Mouse (Mus musculus): Measurements from ENCODE around the gene Exph5.

Exph5 gene

DNA sequence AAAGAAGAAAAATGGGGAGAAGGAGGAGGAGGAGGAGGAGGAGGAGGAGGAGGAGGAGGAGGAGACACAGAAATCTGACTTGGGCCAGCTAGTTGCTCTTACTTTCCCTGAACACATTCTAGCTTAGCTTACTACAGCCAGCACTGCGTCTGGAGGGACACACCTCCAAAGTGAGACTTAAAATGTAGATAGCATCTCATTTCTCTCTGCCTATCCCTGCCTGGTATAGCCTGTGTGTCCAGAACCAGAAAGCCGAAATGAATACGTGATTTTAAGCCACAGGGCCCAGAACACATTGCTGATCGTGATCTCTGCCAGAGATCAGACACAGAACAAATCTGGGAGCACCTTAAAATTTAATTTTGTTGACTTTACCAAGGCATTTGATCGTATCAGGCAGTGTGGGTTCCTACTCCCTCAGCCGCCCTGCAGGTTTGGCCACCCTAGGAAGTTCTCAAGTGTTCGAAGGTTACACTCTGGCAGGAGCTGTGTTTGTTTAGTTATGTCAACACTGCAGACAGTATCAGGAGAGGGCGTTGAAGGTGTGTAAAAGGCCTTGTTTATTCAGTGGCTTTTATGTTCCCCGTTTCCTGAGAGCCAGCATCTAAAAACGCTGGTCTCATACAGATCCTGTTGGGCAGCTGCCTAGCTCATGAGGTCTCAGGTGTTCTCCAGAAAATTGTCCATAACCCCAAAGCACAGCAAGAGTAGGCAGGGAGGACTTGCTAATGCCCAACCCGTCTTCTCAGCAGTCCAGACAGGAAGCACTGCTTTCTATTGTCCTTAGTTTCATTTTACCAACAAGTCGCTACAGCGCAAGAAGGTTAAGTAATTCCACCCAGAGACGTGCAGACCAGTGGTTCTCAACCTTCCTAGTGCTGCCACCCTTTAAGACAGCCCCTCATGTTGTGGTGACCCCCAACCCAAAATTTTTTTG, 55.0 kb downstream of the Exph5 start:
- no peak for DNase-seq (ENCODE audit: low spot score in 2 of 2)

DNA sequence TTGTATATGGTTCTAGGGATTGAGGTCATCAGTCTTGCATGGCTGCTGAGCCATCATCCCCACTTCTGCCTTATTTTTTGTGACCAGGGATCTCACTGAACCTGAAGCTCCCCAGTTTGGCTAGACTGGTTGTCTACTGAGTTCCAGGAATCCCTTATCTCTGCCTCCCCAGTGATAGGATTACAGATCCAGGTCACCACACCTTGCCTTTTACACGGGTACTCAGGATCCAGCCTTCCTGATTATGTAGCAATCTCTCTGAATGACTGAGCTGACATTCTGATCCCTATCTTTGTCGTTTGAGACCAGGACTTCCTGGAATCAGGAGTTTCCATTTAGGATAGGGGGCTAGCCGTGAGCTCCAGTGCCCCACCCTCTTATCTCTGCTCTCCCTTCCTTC, 69.9 kb downstream of the Exph5 start:
- no peak for DNase-seq (ENCODE audit: low spot score in 2 of 2)

DNA sequence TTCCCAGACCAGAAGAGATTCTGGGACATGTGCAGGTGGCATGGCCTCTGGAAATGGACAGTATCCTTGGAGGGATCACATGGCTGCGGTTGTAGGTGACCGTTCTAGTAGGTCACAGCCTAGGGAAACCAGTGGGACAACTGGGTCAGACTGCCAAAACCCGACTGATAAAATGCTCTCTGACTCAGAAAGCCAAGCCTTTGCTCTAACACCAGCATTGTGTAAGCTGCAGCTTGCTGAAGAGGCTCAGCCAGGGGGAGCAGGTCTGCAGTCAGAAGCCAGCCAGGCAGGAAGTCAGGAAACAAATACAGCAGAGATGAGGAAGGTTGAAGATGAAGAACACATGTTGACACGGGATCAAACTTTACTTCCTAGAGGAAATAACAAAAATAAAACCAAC, 74.4 kb downstream of the Exph5 start:
- no peak for DNase-seq (ENCODE audit: low spot score in 2 of 2)

DNA sequence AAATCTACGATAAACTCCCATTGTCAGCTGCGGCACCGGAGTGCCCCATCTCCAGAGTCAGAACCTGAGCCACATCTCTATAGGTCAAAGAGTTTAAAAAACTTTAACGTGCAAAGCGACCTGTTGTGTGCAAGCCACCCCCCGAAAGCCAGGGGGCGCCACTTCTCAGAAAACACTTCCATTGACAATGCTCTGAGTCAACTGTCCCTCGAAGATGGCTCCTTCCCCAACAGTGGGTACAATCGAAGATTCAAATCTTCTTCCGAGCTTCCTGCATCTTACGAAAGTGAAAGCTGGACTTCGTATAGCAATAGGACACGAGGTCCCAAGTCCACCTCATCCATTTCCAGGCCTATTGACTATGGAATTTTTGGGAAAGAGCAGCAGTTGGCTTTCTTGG, 75.3 kb downstream of the Exph5 start:
- DNase-seq (ENCODE audit: low spot score in 2 of 2), result peak; percentile 27 to 70

DNA sequence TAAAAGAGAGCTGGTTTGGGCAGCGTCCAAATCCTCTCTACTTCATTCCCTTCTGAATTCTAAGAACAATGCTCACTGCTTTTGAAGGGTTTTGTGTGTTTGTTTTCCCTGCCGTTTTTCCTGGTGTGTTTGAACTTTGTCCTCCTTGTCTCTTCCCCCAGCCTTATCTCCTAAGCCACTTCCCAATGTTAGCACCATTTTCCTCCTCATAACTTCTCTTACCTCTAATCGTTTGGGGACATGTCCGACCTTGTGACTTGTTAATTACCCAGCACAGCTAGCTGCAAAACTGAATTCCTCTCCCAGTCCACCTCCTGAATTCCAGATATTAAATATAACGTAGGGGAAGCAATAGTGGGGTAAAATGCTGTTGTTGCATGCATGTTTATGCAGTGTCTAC, 76.1 kb downstream of the Exph5 start:
- no peak for DNase-seq (ENCODE audit: low spot score in 2 of 2)

DNA sequence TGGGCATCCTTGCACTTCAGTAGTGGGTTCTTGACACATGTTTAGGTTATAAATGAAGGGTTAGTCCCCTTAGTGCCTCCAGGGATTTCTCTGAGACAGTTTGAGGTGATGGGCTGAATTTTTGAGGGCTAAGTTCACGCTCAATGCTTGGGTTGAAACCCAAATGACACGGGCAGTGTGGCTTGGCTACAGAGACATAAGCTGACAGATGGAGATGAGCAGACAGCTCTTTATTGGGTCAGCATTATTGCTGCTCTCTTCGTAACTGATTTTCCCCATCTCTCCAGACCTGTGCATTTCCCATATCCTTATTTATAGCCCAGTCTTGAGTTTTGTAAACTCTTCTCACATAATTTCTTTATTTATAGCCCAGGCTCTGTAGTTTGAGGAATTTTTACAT, 76.7 kb downstream of the Exph5 start:
- no peak for DNase-seq (ENCODE audit: low spot score in 2 of 2)

DNA sequence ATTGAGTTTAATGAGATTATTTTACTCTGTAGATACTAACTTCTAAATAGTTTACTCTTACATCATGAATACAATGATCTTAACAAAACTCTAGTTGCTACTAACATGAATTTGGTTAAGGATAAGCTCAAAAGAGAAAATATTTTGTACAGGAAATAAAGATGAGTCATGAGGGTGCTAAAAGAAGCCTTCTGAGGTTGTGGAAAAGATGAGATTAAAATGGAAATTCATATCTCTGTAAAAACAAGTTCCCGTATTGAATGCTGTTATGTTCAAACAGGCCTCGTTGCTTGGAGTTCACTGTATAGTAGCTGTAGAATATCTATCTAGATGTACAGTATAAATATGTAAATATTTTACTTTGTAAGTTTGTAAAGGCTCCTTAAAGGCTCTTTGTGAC, 79.1 kb downstream of the Exph5 start:
- no peak for DNase-seq (ENCODE audit: low spot score in 2 of 2)

DNA sequence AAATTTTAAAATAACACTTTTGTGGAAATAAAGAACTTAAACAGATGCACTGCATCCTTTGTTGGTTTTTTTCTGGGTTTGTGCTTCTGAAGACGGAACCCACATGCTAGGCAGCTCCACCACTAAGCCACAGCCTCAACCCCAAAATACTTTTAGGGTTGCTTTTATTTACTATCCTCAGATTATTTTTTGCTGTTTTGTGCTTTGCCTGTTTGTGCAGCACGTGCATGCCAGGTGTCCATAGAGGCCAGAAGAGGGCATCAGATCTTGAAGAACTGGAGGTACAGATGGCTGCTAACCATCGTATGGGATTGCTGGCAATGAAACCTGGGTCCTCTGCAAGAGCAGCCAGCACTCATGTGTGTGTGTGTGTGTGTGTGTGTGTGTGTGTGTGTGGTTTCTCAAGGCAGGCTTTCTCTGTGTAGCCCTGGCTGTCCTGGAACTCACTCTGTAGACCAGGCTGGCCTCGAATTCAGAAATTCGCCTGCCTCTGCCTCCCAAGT, 79.7 kb downstream of the Exph5 start:
- DNase-seq (ENCODE audit: low spot score in 2 of 2), result no peak

DNA sequence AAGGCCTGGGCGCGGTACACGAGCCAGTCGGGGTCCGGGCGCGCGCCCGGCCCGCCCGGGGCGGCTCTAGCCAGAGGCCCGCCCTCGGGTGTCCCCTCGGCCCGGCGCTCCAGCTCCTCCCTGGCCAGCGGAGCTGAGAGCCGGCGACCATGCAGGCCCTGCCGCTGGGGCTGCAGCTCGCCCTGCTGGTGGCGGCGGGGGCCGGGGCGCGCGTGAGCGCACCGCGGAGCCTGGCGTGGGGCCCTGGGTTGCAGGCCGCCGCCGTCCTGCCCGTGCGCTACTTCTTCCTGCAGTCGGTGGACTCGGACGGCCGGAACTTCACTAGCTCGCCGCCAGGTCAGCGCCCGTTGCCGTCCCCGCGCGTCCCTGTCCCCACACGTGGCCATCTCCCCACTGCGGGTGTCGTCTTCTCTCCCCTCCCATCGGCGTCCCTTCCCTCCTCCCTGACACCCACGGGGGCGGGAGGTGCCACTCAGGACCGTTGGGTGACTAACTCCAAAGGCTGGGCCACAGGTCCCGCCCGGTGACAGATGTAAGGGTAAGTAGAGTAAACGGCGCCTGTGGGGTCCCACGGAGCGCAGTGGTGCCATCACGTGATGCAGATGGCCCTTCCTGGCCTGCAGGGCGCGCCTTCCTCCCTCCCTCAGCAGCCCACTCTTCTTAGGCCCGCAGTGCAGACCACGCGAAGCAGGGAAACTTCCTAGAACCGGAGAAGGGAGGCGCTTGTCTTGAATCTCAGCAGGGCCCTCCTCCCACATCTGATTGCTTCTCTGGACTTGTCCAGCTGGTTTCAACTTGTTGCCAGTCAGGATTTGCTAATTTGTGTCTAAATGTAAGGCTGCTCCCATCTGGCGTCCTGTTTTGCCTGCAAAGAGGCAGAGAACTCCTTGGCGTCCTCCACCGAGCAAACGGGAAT, 82.7 kb downstream of the Exph5 start, which contains the start of gene Kdelc2:
Gene Kdelc2 (plus strand): TSS at position 75 of the 916 bp plus-strand sequence.
- DNase-seq (ENCODE audit: low spot score in 2 of 2), result peak; percentile 25 to 67

DNA sequence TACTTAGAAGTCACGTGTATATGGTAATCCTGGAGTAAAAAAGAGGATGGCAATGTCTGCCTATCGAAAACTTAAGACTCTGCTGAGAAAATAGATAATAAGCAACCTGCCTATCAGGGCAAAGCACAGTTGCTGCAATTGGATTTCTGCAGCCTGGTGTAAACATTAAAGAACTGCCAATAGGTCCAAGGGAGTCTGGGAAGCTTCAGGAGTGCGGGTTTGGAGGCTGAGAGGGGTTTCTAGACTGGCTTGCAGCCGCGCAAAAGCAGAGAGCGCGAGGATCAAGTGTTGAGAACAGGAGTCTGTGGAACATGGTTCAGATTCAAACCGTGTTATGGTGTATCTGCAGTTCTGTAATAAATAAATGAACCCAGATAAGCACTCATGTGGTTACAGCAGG, 83.4 kb downstream of the Exph5 start:
- no peak for DNase-seq (ENCODE audit: low spot score in 2 of 2)

DNA sequence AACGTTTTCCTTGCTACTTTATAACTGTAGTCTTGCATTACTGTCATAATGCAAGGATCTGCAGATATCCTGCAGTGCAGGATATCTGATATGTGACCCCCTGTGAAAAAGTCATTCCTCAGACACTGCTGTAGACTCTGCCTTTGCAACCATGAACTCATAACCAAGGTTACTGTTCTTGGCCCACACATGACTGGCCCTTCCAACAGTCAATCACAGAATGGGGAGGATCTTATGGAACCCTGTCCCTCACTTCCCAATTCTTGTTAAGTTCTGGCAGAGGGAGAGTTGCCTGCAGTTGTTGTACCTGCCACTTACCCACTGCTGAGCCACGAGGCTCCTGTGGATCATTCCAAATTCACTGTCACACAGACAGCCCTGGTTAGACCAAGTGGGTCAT, 86.0 kb downstream of the Exph5 start:
- DNase-seq (ENCODE audit: low spot score in 2 of 2), result no peak

DNA sequence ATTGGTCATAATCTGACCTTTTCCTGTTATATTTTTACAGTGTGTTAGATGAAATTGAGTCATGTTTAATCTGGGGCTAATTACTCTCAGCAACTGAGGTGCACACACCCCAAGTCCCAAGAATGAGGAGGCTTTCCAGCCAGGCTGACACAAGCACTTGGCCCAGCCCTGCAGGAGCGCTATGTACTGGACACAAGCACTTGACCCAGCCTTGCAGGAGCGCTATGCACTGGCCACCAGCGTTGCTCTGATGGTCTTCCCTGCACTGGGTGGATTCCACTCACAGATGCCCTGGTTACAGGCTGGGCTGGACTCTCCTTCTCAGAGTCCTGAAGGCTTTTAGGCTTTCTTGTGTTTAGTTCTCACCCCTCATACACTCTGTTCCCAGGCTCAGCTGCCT, 87.6 kb downstream of the Exph5 start:
- no peak for DNase-seq (ENCODE audit: low spot score in 2 of 2)

DNA sequence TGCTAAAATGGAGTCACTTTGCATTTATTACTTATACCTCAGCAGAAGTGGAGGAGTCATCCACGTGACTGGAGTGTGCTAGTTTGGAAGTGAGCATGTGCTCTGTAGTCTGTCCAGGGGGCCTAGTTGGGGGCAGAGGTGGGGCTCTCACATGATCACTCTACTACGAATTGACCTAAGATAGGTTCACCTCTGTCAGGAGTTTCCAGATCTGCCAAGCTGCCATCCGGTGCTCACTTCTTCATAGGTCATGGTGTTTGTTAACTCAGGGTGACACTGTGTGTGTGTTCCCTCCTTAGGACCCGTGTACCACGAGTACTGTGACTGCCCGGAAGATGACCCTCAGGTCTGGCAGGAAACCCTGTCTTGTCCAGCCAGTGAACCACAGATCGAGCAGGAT, 88.7 kb downstream of the Exph5 start:
- no peak for DNase-seq (ENCODE audit: low spot score in 2 of 2)

DNA sequence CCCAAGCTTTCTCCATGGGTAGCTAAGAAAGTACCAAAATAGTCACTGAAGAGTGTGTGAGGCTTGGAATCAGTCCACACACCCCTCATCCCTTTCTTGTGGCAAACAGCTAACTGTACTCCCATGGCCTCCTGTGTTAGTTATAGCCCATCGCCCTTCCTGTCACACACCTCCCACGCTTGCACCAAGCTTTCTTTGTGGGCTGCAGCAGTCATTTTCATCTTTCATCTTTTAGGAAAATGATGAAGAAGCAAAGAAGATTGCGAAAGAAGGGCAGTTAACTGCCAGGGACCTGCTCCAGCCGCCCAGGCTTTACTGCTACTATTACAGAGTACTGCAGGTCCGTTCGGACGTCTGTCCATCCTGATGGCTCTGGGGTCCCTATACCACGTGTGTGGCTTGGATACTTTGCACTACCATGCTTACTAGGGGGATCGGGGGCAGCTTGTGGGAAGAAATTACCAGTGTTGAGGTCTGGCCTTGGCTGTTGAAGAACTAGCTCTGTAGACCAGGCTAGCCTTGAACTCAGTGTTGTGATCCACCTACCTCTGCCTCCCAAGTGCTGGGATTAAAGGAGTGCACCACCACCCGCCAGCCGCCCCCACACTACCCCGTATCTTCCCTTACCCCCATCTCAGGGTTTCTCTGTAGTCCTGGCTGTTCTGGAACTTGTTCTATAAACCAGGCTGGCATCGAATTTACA, 96.4 kb downstream of the Exph5 start:
- DNase-seq (ENCODE audit: low spot score in 2 of 2), result no peak

DNA sequence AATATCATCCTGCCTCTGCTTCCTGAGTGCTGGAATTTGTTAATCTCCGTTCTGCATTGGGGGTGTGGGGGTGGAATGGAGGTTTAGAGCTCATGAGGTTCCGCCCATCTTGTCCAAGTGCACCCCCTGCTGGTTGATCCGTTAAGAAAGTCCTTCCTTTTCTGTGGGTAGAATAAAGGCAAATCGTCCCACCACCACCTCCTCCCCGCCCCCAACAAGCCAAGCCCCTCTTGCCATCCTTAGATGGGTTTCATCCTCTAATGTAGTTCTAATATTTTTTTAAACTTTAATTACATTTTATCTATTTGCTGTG, 96.9 kb downstream of the Exph5 start:
- peak; percentile 37 to 81 for DNase-seq (ENCODE audit: low spot score in 2 of 2)

DNA sequence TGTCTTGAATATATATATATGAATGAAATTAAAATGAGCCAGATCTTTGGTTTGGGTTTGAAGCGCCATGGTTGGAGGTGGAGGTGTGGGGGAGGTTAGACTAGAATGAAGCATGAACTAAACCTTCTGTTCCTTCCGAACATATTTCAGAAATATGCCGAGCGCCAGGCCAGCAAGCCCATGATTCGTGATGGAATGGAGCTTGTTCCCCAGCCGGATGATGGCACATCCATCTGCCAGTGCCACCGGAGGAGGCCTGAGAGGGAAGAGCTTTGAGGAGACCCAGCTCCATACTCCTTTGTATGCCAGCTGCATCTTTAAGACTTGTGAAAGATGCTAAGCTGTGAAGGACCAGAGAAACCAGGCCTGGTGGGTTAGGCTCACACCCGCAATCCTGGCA, 98.1 kb downstream of the Exph5 start:
- no peak for DNase-seq (ENCODE audit: low spot score in 2 of 2)

DNA sequence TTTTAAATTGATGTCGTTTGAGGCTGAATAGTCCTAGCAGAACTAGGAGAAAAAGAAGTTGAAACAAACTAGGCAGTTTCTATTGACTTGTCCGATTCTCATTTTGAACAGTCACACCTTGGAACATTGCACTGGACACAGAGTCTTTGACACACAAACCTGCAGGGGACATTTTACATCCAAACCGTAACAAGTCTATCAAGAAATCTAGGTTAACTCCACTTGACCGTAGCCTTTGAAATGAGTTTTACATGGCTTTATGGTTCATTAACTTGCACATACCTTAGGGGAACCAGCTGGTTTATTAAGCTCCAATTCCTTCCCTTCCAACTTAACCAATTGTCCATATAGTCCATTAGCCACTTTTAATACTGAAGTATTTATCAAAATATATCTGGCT, 99.2 kb downstream of the Exph5 start:
- no peak for DNase-seq (ENCODE audit: low spot score in 2 of 2)

DNA sequence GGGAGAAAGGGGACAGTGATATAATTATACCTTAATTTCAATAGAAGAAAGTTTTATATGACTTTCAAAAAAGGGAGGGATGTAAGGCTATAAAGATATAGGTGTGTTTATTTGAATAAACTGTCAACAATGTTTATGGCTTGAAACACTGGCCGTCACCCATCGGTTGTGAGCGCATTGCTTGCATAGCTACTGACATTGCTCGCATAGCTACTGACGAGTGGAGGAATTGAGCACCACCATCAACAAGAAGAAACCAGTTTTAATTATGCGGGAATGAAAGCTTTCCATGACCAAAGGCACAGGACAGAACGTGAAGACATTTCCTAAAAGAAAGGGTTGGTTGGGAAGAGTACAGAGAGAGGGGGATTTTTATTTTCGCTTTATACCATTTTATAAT, 99.7 kb downstream of the Exph5 start:
- no peak for DNase-seq (ENCODE audit: low spot score in 2 of 2)

DNA sequence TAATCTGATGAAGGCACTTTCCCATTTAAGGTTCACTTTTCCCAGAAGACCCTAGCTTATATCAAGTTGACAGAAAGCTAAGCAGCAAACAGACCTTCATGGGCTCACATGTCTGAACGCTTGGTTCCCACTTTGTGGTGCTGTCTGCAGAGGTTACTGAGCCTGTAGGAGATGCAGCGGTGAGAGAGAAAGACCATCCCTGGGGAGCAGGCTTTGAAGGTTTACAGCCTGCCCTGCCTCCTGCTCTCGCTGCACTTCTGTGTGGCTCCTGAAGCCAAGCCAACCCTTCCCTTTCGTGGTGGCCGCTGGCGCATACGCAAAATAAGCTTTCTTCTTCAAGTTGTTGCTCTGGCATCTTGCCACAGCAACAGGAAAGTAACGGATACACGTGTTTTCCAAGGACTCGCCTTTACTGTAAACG, 100.8 kb downstream of the Exph5 start, which contains the start of gene 4930550C14Rik:
Gene 4930550C14Rik (plus strand): TSS at position 35 of the 421 bp plus-strand sequence.
- DNase-seq (ENCODE audit: low spot score in 2 of 2), result no peak

DNA sequence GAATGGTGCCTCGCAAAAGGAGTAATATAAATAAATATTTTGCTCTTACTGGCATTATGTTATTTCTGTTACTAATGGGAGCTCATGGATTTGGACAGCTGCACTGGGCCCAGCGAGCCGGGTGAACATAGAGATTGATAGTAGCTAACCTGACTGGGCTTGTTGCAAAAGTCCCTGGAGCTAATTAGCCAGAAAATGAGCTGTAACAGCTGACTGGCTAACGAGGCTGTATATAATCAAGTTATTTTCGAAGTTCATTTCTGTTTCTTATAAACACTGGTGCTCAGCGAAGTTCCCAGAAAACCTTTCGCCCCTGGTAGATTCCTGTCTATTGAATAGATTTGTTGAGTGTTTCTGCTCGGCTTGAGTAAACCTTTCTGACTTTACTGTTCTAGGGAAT, 101.5 kb downstream of the Exph5 start:
- DNase-seq (ENCODE audit: low spot score in 2 of 2), result no peak

DNA sequence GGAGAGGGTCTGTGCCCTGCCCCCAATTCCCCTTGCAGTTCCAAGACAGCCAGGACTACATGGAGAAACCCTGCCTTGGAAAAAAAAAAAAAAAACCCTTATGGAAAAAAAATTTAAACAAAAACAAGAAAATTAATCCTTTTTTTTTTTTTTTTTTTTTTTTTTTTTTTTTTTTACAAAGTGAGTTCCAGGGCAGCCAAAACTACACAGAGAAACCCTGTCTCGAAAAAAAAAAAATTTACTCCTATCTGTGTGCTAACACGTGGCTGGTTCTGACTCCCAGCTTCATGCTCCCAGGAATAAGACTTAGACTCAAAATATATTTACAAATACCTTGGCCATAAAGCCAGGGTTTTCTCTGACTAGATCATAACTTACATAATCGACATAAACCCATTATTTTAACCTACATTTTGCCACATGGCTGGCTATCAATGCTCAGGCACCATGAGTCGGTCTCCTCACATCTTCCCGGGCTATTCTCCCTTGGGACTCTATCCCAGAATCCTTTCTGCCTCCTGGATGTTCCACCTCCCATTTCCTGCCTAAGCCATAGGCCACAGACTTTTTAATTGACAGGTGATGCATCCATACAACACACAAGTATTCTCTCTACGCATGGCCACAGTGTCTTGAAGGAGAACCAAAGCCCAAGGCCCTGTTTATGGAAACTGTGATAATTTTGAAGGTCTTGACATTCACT, 102.7 kb downstream of the Exph5 start:
- no peak for DNase-seq (ENCODE audit: low spot score in 2 of 2)
